Mouse (Mus musculus): ENCODE results near the gene Il27. TPM values are rescaled to one million over a fixed set of nuclear protein-coding genes. Genes with fewer than 3 reads are reported as not detected.

Gene Il27
- polyA plus RNA-seq, 1 experiment from 2014 or later = not detected

- no peak for DNase-seq (ENCODE audit: low spot score)
- H3K4me1 ChIP-seq = peaks cover 2% of the 10 kb centered on the region
- no peaks in the 10 kb centered on the region for H3K9me3 ChIP-seq (replicated peaks)
- no peaks in the 10 kb centered on the region for H3K36me3 ChIP-seq
- 70% methylated on average over 16 of the region's 16 CpGs for WGBS
- no peak overlapping the region for H3K4me3 ChIP-seq
- no peak overlapping the region for H3K27ac ChIP-seq (replicated peaks)
- no peaks in the 10 kb centered on the region for H3K27me3 ChIP-seq (ENCODE audit: low read depth, poor library complexity, severe bottlenecking)
Measured at GRCm38 (mm10) chr7:126624774-126625173, 30.0 kb upstream of the Il27 start.

DNA sequence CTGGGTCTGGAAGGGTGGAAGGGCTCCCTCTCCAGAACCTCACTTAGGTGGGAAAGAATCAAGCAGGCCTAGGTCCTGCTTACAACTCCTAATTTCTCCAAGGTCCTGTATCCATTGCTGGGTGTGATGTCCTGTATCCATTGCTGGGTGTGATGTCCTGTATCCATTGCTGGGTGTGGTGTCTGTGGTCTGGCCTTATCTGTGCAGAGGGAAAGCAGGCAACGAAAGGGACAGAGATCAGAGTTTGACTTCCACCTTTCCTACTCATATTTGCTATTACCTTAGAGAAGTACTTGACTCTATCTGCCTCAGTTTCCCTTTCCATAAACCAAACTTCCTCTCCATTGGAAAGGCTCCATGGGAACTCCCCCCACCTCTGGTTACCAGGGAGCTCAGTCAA, 28.6 kb upstream of the Il27 start:
- Histone ChIP-seq H3K27ac (replicated peaks) (0 out of 2 replicates have a peak overlapping the region, but pooled peaks have one; percentile 46), H3K36me3 (no peaks in the 10 kb centered on the region), H3K9me3 (replicated peaks) (no peaks in the 10 kb centered on the region), H3K27me3 (ENCODE audit: low read depth, poor library complexity, severe bottlenecking) (no peaks in the 10 kb centered on the region), H3K4me1 (no peaks in the 10 kb centered on the region; the same call in 1 of the 2 replicates), H3K4me3 (no peak overlapping the region)
- 96% methylated on average over 1 of the region's 1 CpGs for WGBS
- no peak for DNase-seq (ENCODE audit: low spot score)

DNA sequence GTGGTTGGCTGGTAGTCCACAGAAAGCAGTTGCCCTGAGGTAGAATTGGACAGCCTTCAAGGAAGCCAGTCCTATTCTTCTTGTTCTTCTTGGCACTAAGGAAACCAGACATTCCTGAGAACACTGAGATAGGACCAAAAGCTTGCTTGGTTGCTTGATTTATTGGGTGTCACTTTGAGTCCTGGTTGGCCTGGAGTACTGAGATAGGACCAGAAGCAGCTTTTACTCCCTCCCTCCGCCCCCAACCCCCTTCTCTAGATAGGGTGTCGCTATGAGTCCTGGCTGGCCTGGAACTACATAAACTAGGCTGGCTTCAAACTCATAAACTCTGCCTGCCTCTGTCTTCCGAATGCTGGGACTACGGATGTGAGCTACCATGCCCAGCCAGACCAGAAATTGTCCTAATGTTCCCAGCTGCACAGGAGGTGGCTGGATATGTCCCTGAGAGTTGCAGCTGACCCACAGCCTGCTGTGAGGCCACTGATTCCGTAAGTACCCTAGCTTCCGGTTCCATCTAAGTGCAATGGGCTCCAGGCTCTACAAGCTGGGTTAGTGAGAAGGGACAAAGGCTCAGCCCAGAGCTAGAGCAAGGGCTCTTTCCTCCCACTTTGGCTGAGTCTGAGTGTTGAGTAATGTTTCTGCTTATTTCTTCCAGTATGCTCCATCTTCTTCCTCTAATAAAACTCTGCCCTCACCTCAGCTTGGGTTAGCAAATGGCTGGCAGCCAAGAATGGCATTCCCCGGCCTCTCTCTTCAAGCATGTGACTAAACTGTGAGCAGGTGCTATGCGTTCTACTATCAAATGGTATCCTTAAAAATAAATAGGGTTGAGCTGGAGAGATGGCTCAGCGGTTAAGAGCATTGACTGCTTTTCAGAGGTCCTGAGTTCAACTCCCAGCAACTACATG, 27.0 kb upstream of the Il27 start:
- Histone ChIP-seq H3K36me3 (no peaks in the 10 kb centered on the region), H3K27me3 (ENCODE audit: low read depth, poor library complexity, severe bottlenecking) (no peaks in the 10 kb centered on the region), H3K9me3 (replicated peaks) (no peaks in the 10 kb centered on the region), H3K4me1 (no peaks in the 10 kb centered on the region; the same call in 1 of the 2 replicates), H3K4me3 (no peak overlapping the region), H3K27ac (replicated peaks) (no peak overlapping the region)
- 83% methylated on average over 9 of the region's 9 CpGs for WGBS
- DNase-seq (ENCODE audit: low spot score) = no peak

- no peaks in the 10 kb centered on the region for H3K27me3 ChIP-seq (ENCODE audit: low read depth, poor library complexity, severe bottlenecking)
- H3K4me3 ChIP-seq = no peak overlapping the region
- H3K4me1 ChIP-seq = no peaks in the 10 kb centered on the region; the same call in 1 of the 2 replicates
- no peaks in the 10 kb centered on the region for H3K9me3 ChIP-seq (replicated peaks)
- H3K27ac ChIP-seq (replicated peaks) = no peak overlapping the region
- H3K36me3 ChIP-seq = no peaks in the 10 kb centered on the region
- WGBS = 84% methylated on average over 10 of the region's 10 CpGs
- DNase-seq (ENCODE audit: low spot score) = no peak
Measured at GRCm38 (mm10) chr7:126619559-126620275, 25.0 kb upstream of the Il27 start.

- Histone ChIP-seq H3K9me3 (replicated peaks) (no peaks in the 10 kb centered on the region), H3K27me3 (ENCODE audit: low read depth, poor library complexity, severe bottlenecking) (no peaks in the 10 kb centered on the region), H3K36me3 (no peaks in the 10 kb centered on the region), H3K4me3 (no peak overlapping the region), H3K4me1 (no peaks in the 10 kb centered on the region), H3K27ac (replicated peaks) (no peak overlapping the region)
- 75% methylated on average over 3 of the region's 3 CpGs for WGBS
- DNase-seq (ENCODE audit: low spot score) = no peak
Measured at GRCm38 (mm10) chr7:126616707-126617106, 22.0 kb upstream of the Il27 start.

DNA sequence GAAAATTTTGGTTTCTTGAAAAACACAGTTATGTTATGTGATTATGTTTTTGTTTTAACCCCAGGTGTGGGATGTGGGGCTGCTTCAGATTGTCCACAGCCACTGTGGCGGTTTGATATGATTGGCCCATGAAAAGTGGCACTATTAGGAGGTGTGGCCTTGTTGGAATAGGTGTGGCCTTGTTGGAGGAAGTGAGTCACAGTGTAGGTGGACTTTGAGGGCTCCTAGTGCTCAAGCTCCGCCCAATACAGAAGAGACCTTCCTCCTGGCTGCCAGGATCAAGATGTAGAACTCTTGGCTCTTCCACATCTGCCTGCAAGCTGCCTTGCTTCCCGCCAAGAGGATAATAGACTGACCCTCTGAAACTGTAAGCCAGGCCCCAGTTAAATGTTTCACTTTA, 18.0 kb upstream of the Il27 start:
- DNase-seq (ENCODE audit: low spot score) = no peak
- no peaks in the 10 kb centered on the region for H3K4me1 ChIP-seq
- no peaks in the 10 kb centered on the region for H3K36me3 ChIP-seq
- WGBS = 82% methylated on average over 3 of the region's 3 CpGs
- H3K4me3 ChIP-seq = no peak overlapping the region
- no peak overlapping the region for H3K27ac ChIP-seq (replicated peaks)
- no peaks in the 10 kb centered on the region for H3K9me3 ChIP-seq (replicated peaks)
- no peaks in the 10 kb centered on the region for H3K27me3 ChIP-seq (ENCODE audit: low read depth, poor library complexity, severe bottlenecking)

- no peaks in the 10 kb centered on the region for H3K4me1 ChIP-seq
- DNase-seq (ENCODE audit: low spot score) = no peak
- no peak overlapping the region for H3K4me3 ChIP-seq
- no peaks in the 10 kb centered on the region for H3K9me3 ChIP-seq (replicated peaks)
- 90% methylated on average over 5 of the region's 5 CpGs for WGBS
- no peak overlapping the region for H3K27ac ChIP-seq (replicated peaks)
- no peaks in the 10 kb centered on the region for H3K27me3 ChIP-seq (ENCODE audit: low read depth, poor library complexity, severe bottlenecking)
- H3K36me3 ChIP-seq = no peaks in the 10 kb centered on the region
Measured at GRCm38 (mm10) chr7:126607796-126608195, 13.1 kb upstream of the Il27 start.

- no peak for DNase-seq (ENCODE audit: low spot score)
- Histone ChIP-seq H3K36me3 (no peaks in the 10 kb centered on the region), H3K9me3 (replicated peaks) (no peaks in the 10 kb centered on the region), H3K27me3 (ENCODE audit: low read depth, poor library complexity, severe bottlenecking) (no peaks in the 10 kb centered on the region), H3K4me3 (no peak overlapping the region), H3K4me1 (no peaks in the 10 kb centered on the region), H3K27ac (replicated peaks) (no peak overlapping the region)
- 84% methylated on average over 3 of the region's 3 CpGs for WGBS
Measured at GRCm38 (mm10) chr7:126607064-126607463, 12.3 kb upstream of the Il27 start.

GRCm38 (mm10) chr7:126606611-126607010, 11.9 kb upstream of the Il27 start:
- Histone ChIP-seq H3K27ac (replicated peaks) (no peak overlapping the region), H3K27me3 (ENCODE audit: low read depth, poor library complexity, severe bottlenecking) (no peaks in the 10 kb centered on the region), H3K9me3 (replicated peaks) (no peaks in the 10 kb centered on the region), H3K4me3 (no peak overlapping the region), H3K4me1 (no peaks in the 10 kb centered on the region), H3K36me3 (no peaks in the 10 kb centered on the region)
- DNase-seq (ENCODE audit: low spot score) = no peak
- WGBS = 90% methylated on average over 5 of the region's 5 CpGs

- no peak overlapping the region for H3K4me3 ChIP-seq
- H3K27me3 ChIP-seq (ENCODE audit: low read depth, poor library complexity, severe bottlenecking) = no peaks in the 10 kb centered on the region
- H3K36me3 ChIP-seq = no peaks in the 10 kb centered on the region
- no peaks in the 10 kb centered on the region for H3K4me1 ChIP-seq
- H3K9me3 ChIP-seq (replicated peaks) = no peaks in the 10 kb centered on the region
- H3K27ac ChIP-seq (replicated peaks) = no peak overlapping the region
- WGBS = 89% methylated on average over 3 of the region's 3 CpGs
- no peak for DNase-seq (ENCODE audit: low spot score)
Measured at GRCm38 (mm10) chr7:126602650-126603049, 7.9 kb upstream of the Il27 start.

DNA sequence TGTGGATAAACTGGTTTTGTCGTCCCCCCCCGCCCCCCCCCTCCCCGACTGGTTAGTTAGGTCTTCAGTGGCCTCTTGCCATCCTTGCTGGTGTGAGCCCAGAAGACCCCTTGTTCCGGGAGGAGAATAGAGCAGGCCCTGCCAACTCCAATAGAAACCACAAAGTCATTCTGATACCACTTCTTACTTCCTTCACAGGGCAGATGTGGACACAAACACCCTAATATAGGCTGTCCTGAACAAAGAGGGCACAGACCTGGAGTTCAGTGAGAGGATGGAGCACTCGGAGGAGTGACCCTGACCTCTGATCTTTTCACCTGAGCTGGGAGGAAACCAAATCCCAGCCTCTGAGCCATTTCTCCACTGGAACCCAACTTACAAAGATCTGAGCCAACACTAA, 7.2 kb upstream of the Il27 start:
- Histone ChIP-seq H3K27me3 (ENCODE audit: low read depth, poor library complexity, severe bottlenecking) (no peaks in the 10 kb centered on the region), H3K36me3 (no peaks in the 10 kb centered on the region), H3K9me3 (replicated peaks) (no peaks in the 10 kb centered on the region), H3K4me3 (no peak overlapping the region), H3K27ac (replicated peaks) (no peak overlapping the region), H3K4me1 (no peaks in the 10 kb centered on the region)
- no peak for DNase-seq (ENCODE audit: low spot score)
- WGBS = 50% methylated on average over 5 of the region's 5 CpGs

GRCm38 (mm10) chr7:126598919-126599318, 4.2 kb upstream of the Il27 start:
- 85% methylated on average over 6 of the region's 6 CpGs for WGBS
- Histone ChIP-seq H3K4me1 (no peaks in the 10 kb centered on the region), H3K27me3 (ENCODE audit: low read depth, poor library complexity, severe bottlenecking) (no peaks in the 10 kb centered on the region), H3K36me3 (no peaks in the 10 kb centered on the region), H3K9me3 (replicated peaks) (no peaks in the 10 kb centered on the region), H3K27ac (replicated peaks) (no peak overlapping the region), H3K4me3 (no peak overlapping the region)
- no peak for DNase-seq (ENCODE audit: low spot score)

- no peaks in the 10 kb centered on the region for H3K36me3 ChIP-seq
- no peak overlapping the region for H3K4me3 ChIP-seq
- H3K27me3 ChIP-seq (ENCODE audit: low read depth, poor library complexity, severe bottlenecking) = 0 out of 2 replicates have a peak, but pooled peaks cover 3% of the 10 kb centered on the region
- WGBS = 75% methylated on average over 6 of the region's 6 CpGs
- no peak overlapping the region for H3K27ac ChIP-seq (replicated peaks)
- H3K9me3 ChIP-seq (replicated peaks) = no peaks in the 10 kb centered on the region
- H3K4me1 ChIP-seq = no peaks in the 10 kb centered on the region
- no peak for DNase-seq (ENCODE audit: low spot score)
Measured at GRCm38 (mm10) chr7:126596414-126596813, 1.7 kb upstream of the Il27 start.
